Mouse (Mus musculus): ENCODE data around the gene Tdg. TPM values are rescaled to one million over a fixed set of nuclear protein-coding genes. Genes with fewer than 3 reads are reported as not detected.

Tdg gene
- polyA plus RNA-seq, 1 experiment from 2014 or later = 79.0 TPM

GRCm38 (mm10) chr10:82663289-82663688, 33.7 kb downstream of the Tdg start:
- Histone ChIP-seq H3K4me1 (peaks cover 5% of the 10 kb centered on the region), H3K4me3 (no peak overlapping the region), H3K36me3 (no peaks in the 10 kb centered on the region), H3K27me3 (replicated peaks) (no peaks in the 10 kb centered on the region), H3K27ac (replicated peaks) (no peak overlapping the region), H3K9ac (no peak overlapping the region), H3K9me3 (no peaks in the 10 kb centered on the region), H3K4me2 (no peak overlapping the region)
- ATAC-seq (ENCODE audit: extremely low read depth, insufficient number of reproducible peaks, low FRiP score, low TSS enrichment) = no peak
- 79% methylated on average over 2 of the region's 2 CpGs for WGBS

DNA sequence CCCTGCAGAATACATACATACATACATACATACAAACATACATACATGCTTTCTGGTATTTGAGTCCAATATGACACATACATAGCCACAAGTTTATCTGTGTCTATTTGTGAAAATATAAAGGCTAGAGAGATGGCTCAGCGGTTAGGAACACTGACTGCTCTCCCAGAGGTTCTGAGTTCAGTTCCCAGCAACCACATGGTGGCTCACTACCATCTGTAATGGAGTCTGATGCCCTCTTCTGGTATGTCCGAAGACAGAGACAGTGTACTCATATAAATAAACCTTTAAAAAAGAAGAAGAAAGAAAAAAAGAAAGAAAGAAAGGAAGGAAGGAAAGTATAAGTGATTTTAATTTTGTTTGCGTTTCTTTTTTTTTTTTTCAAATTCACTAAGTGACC, 36.3 kb downstream of the Tdg start:
- Histone ChIP-seq H3K4me3 (no peak overlapping the region), H3K9me3 (no peaks in the 10 kb centered on the region), H3K9ac (no peak overlapping the region), H3K27ac (replicated peaks) (no peak overlapping the region), H3K36me3 (no peaks in the 10 kb centered on the region), H3K4me2 (peak overlapping the region; percentile 70), H3K27me3 (replicated peaks) (no peaks in the 10 kb centered on the region), H3K4me1 (peaks cover 5% of the 10 kb centered on the region)
- WGBS = 52% methylated on average over 3 of the region's 3 CpGs
- no peak for ATAC-seq (ENCODE audit: extremely low read depth, insufficient number of reproducible peaks, low FRiP score, low TSS enrichment)

GRCm38 (mm10) chr10:82666436-82667234, 37.0 kb downstream of the Tdg start:
- Histone ChIP-seq H3K4me3 (peak overlapping the region; percentile 40), H3K36me3 (no peaks in the 10 kb centered on the region), H3K27me3 (replicated peaks) (no peaks in the 10 kb centered on the region), H3K4me1 (peaks cover 5% of the 10 kb centered on the region), H3K9me3 (no peaks in the 10 kb centered on the region), H3K9ac (peak overlapping the region; percentile 74), H3K27ac (replicated peaks) (no peak overlapping the region; the same call in 1 of the 2 replicates), H3K4me2 (peak overlapping the region; percentile 70)
- 11% methylated on average over 22 of the region's 22 CpGs for WGBS
- ATAC-seq (ENCODE audit: extremely low read depth, insufficient number of reproducible peaks, low FRiP score, low TSS enrichment) = peak; percentile 31; the same call in 1 of the 2 replicates

GRCm38 (mm10) chr10:82670205-82670604, 40.6 kb downstream of the Tdg start:
- WGBS = 69% methylated on average over 6 of the region's 6 CpGs
- H3K4me3 ChIP-seq = no peak overlapping the region
- H3K36me3 ChIP-seq = no peaks in the 10 kb centered on the region
- H3K9me3 ChIP-seq = no peaks in the 10 kb centered on the region
- H3K4me1 ChIP-seq = peaks cover 5% of the 10 kb centered on the region
- no peaks in the 10 kb centered on the region for H3K27me3 ChIP-seq (replicated peaks)
- no peak for ATAC-seq (ENCODE audit: extremely low read depth, insufficient number of reproducible peaks, low FRiP score, low TSS enrichment)
- no peak overlapping the region for H3K4me2 ChIP-seq
- no peak overlapping the region for H3K27ac ChIP-seq (replicated peaks)
- H3K9ac ChIP-seq = no peak overlapping the region

DNA sequence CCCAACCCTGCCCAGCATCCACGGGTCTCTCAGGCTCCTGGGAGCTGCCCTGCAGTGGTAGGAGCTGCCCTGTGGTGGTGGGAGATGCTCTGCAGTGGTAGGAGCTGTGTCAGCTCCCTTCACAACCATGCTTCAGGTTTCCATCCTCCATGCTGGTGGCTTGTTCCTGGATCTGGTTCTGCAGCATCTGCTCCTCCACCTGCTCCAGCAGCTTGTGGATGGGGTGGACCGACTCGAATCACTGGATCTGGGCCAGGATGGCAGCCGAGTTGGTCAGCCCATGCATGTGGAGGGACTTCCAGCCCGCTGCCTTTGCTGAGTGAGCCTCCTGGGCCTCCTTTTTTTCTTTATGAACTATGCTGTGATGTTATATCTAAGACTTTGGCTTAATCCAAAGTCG, 47.3 kb downstream of the Tdg start:
- H3K4me3 ChIP-seq = no peak overlapping the region
- H3K9ac ChIP-seq = no peak overlapping the region
- no peaks in the 10 kb centered on the region; the same call in 1 of the 2 replicates for H3K27me3 ChIP-seq (replicated peaks)
- H3K36me3 ChIP-seq = no peaks in the 10 kb centered on the region
- 74% methylated on average over 6 of the region's 6 CpGs for WGBS
- no peaks in the 10 kb centered on the region; the same call in 1 of the 2 replicates for H3K4me1 ChIP-seq
- no peak overlapping the region for H3K27ac ChIP-seq (replicated peaks)
- H3K9me3 ChIP-seq = no peaks in the 10 kb centered on the region
- no peak overlapping the region for H3K4me2 ChIP-seq
- ATAC-seq (ENCODE audit: extremely low read depth, insufficient number of reproducible peaks, low FRiP score, low TSS enrichment) = no peak

- Histone ChIP-seq H3K27me3 (replicated peaks) (no peaks in the 10 kb centered on the region; the same call in 1 of the 2 replicates), H3K4me3 (no peak overlapping the region), H3K9ac (no peak overlapping the region), H3K4me2 (no peak overlapping the region), H3K27ac (replicated peaks) (no peak overlapping the region), H3K4me1 (0 out of 2 replicates have a peak, but pooled peaks cover 3% of the 10 kb centered on the region), H3K9me3 (no peaks in the 10 kb centered on the region), H3K36me3 (no peaks in the 10 kb centered on the region)
- WGBS = 78% methylated on average over 5 of the region's 5 CpGs
- ATAC-seq (ENCODE audit: extremely low read depth, insufficient number of reproducible peaks, low FRiP score, low TSS enrichment) = no peak
Measured at GRCm38 (mm10) chr10:82680769-82681168, 51.1 kb downstream of the Tdg start.

- WGBS = 72% methylated on average over 7 of the region's 7 CpGs
- Histone ChIP-seq H3K9ac (no peak overlapping the region), H3K27me3 (replicated peaks) (no peaks in the 10 kb centered on the region; the same call in 1 of the 2 replicates), H3K4me2 (no peak overlapping the region), H3K27ac (replicated peaks) (no peak overlapping the region), H3K36me3 (no peaks in the 10 kb centered on the region), H3K4me1 (0 out of 2 replicates have a peak, but pooled peaks cover 3% of the 10 kb centered on the region), H3K4me3 (no peak overlapping the region), H3K9me3 (no peaks in the 10 kb centered on the region)
- ATAC-seq (ENCODE audit: extremely low read depth, insufficient number of reproducible peaks, low FRiP score, low TSS enrichment) = no peak
Measured at GRCm38 (mm10) chr10:82681639-82682038, 52.0 kb downstream of the Tdg start.

GRCm38 (mm10) chr10:82685440-82685839, 55.8 kb downstream of the Tdg start:
- Histone ChIP-seq H3K4me2 (no peak overlapping the region), H3K9ac (no peak overlapping the region), H3K4me3 (no peak overlapping the region), H3K27me3 (replicated peaks) (no peaks in the 10 kb centered on the region; the same call in 1 of the 2 replicates), H3K36me3 (no peaks in the 10 kb centered on the region), H3K27ac (replicated peaks) (no peak overlapping the region), H3K9me3 (no peaks in the 10 kb centered on the region), H3K4me1 (peaks cover 14% of the 10 kb centered on the region; the same call in 1 of the 2 replicates)
- no peak for ATAC-seq (ENCODE audit: extremely low read depth, insufficient number of reproducible peaks, low FRiP score, low TSS enrichment)
- WGBS = 36% methylated on average over 2 of the region's 2 CpGs

DNA sequence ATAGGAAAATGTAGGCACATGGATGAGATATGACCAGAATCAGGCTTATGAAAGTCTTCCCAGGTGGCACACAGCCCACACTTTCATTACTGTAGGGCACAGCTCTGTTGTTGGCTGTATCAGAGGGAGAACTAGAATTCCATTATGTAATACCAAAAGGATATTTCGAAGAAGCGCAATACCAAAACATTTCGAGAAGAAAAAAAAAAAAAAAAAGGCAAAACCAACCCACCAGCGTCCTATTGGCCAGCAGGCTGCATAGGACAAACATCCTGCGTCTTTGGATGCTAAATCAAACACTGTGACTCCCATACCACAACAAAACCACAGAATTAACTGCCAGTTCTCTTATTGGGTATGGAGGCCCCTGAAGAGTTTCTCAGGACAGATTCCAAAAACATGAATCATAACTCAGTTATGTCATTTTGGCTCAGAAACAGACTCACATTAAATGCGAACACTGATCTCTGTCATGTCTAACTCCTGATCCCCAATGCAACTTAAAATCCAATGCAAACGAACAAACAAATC, 60.1 kb downstream of the Tdg start:
- no peaks in the 10 kb centered on the region for H3K36me3 ChIP-seq
- no peak overlapping the region for H3K9ac ChIP-seq
- peaks cover 25% of the 10 kb centered on the region for H3K4me1 ChIP-seq
- no peaks in the 10 kb centered on the region; the same call in 1 of the 2 replicates for H3K27me3 ChIP-seq (replicated peaks)
- H3K4me3 ChIP-seq = peak overlapping the region; percentile 38
- H3K27ac ChIP-seq (replicated peaks) = peak overlapping the region; percentile 59
- peak overlapping the region; percentile 68 for H3K4me2 ChIP-seq
- ATAC-seq (ENCODE audit: extremely low read depth, insufficient number of reproducible peaks, low FRiP score, low TSS enrichment) = no peak
- H3K9me3 ChIP-seq = no peaks in the 10 kb centered on the region
- 66% methylated on average over 7 of the region's 7 CpGs for WGBS

DNA sequence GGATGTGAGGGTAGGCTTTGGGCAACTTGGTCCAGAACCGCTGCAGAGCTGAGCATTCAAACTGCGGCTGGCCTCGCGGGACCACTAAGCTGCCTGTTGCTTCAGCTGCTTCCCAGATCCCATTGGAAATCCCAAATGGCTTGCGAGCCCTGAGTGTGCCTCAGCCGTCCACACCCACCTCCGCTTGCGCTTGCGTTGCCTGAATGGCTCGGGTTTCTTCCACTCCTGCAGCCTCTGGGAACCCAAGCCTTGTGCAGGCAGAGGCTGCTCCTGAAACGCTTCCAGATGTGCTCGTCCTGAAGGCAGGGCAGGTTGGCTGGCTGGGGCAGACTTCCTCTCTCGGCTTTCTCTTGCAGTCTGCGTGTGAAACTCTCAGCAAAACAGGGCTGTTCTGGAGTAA, 60.9 kb downstream of the Tdg start, which contains the start of gene Glt8d2:
Gene Glt8d2, minus strand, starts transcription at position 157 of the 400 bp plus-strand sequence.
- no peaks in the 10 kb centered on the region for H3K36me3 ChIP-seq
- 3% methylated on average over 14 of the region's 14 CpGs for WGBS
- no peak for ATAC-seq (ENCODE audit: extremely low read depth, insufficient number of reproducible peaks, low FRiP score, low TSS enrichment)
- no peaks in the 10 kb centered on the region for H3K9me3 ChIP-seq
- peaks cover 24% of the 10 kb centered on the region for H3K4me1 ChIP-seq
- H3K4me3 ChIP-seq = peak within 1 kb of the TSS; percentile 38
- H3K27ac ChIP-seq (replicated peaks) = peak within 1 kb of the TSS; percentile 59
- peak within 1 kb of the TSS; percentile 66 for H3K9ac ChIP-seq
- H3K4me2 ChIP-seq = peak within 1 kb of the TSS; percentile 68
- H3K27me3 ChIP-seq (replicated peaks) = no peaks in the 10 kb centered on the region; the same call in 1 of the 2 replicates

DNA sequence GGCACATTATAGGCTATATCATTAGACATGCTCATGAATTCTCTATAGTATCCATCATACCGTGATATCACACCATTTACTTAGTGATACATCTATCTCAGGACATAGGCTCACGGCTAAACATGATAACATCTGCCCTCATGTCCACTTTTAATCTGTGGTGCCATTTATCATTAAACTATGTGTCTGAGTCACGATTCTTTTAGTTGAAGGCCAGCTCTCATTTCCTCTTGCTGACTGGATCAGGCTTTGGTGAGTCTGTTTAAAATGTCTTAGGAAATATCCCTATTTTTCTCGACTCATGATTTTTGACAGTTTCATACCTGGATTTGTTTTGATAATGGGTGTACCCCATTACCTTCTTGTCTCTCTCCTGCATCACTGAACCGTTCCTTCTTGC, 66.3 kb downstream of the Tdg start, which contains the start of gene Hcfc2:
Gene Hcfc2, plus strand, starts transcription at position 205 of the 400 bp plus-strand sequence.
- Histone ChIP-seq H3K9ac (no peak within 1 kb of the TSS), H3K27me3 (replicated peaks) (no peaks in the 10 kb centered on the region; the same call in 1 of the 2 replicates), H3K4me2 (no peak within 1 kb of the TSS), H3K4me1 (peaks cover 33% of the 10 kb centered on the region), H3K36me3 (no peaks in the 10 kb centered on the region), H3K4me3 (no peak within 1 kb of the TSS), H3K27ac (replicated peaks) (no peak within 1 kb of the TSS), H3K9me3 (no peaks in the 10 kb centered on the region)
- WGBS = 63% methylated on average over 5 of the region's 5 CpGs
- ATAC-seq (ENCODE audit: extremely low read depth, insufficient number of reproducible peaks, low FRiP score, low TSS enrichment) = no peak
